Mouse (Mus musculus): ENCODE results near the gene Zbtb37.
A peak's percentile ranks its signal among the peaks of the same experiment; 100 is the strongest.

Gene Zbtb37

GRCm38 (mm10) chr1:161034435-161035280 lies at the start of gene Zbtb37:
Gene Zbtb37, minus strand, starts transcription at chr1:161034849.
- DNase-seq, result peak; percentile 99

GRCm38 (mm10) chr1:161077243-161077642 lies 42.6 kb upstream of the Zbtb37 start:
- no peak for DNase-seq

GRCm38 (mm10) chr1:161076238-161076637 lies 41.6 kb upstream of the Zbtb37 start:
- DNase-seq, result no peak

- DNase-seq, result peak; percentile 1
These were observed 36.6 kb upstream of the Zbtb37 start for GRCm38 (mm10) chr1:161071272-161071620.

GRCm38 (mm10) chr1:161070352-161071271 lies 36.0 kb upstream of the Zbtb37 start, which contains the start of the genes Dars2 and Cenpl:
Gene Dars2, minus strand, starts transcription at chr1:161070658.
Gene Cenpl, plus strand, starts transcription at chr1:161070713.
- peak; percentile 96 for DNase-seq

GRCm38 (mm10) chr1:161063351-161063750 lies 28.7 kb upstream of the Zbtb37 start:
- no peak for DNase-seq

GRCm38 (mm10) chr1:161057164-161057563 lies 22.5 kb upstream of the Zbtb37 start:
- no peak for DNase-seq

- no peak for DNase-seq
These were observed 12.3 kb upstream of the Zbtb37 start for GRCm38 (mm10) chr1:161046972-161047371.

- DNase-seq, result no peak
These were observed 6.8 kb upstream of the Zbtb37 start for GRCm38 (mm10) chr1:161041261-161042020.

GRCm38 (mm10) chr1:161040855-161041254 lies 6.2 kb upstream of the Zbtb37 start:
- DNase-seq, result no peak

- no peak for DNase-seq
These were observed 5.7 kb upstream of the Zbtb37 start for GRCm38 (mm10) chr1:161040426-161040770.

- no peak for DNase-seq
These were observed 5.2 kb upstream of the Zbtb37 start for GRCm38 (mm10) chr1:161039741-161040425.

- no peak for DNase-seq
These were observed 4.5 kb upstream of the Zbtb37 start for GRCm38 (mm10) chr1:161038968-161039721.

- DNase-seq, result no peak
These were observed 3.4 kb upstream of the Zbtb37 start for GRCm38 (mm10) chr1:161038004-161038403.

- DNase-seq, result no peak
These were observed 3.0 kb upstream of the Zbtb37 start for GRCm38 (mm10) chr1:161037599-161037998.

- no peak for DNase-seq
These were observed 2.4 kb upstream of the Zbtb37 start for GRCm38 (mm10) chr1:161037026-161037425.

GRCm38 (mm10) chr1:161036411-161036841 lies 1.8 kb upstream of the Zbtb37 start:
- no peak for DNase-seq

GRCm38 (mm10) chr1:161035786-161036404 lies 1.2 kb upstream of the Zbtb37 start:
- DNase-seq, result no peak

GRCm38 (mm10) chr1:161035281-161035785 lies 684 bp upstream of the Zbtb37 start:
- DNase-seq, result no peak

- DNase-seq, result no peak
These were observed 704 bp downstream of the Zbtb37 start for GRCm38 (mm10) chr1:161033856-161034434.
